Mouse (Mus musculus) limb, embryonic 11.5 days (tissue): Measurements from ENCODE around the gene Usp49. TPM values are rescaled to one million over a fixed set of nuclear protein-coding genes. Genes with fewer than 3 reads are reported as not detected.

Source experiments
- ATAC-seq: fragments of 200-750 bp; cut with Nextera tagmentation; 2 replicates; pipeline ENCODE4 v1.8.0; 2017; ENCODE audit warnings: low read depth; ENCODE audit not compliant: insufficient number of reproducible peaks, low FRiP score, low TSS enrichment
- DNase-seq: peaks from one replicate; pipeline ENCODE4 v3.0.0-alpha.2; 2015; ENCODE audit warnings: low spot score
- H3K27ac ChIP-seq: fragments of 300-500 bp; sonication (generic); replicated peaks from 2 replicates; pipeline ENCODE4 v1.5.1; 2014; ENCODE audit warnings: low read depth, mild to moderate bottlenecking, low read length
- H3K27me3 ChIP-seq: fragments of 300-500 bp; sonication (generic); 2 replicates; pipeline ENCODE4 v1.6.1; 2014; ENCODE audit warnings: mild to moderate bottlenecking, low read length, mixed read lengths; ENCODE audit not compliant: control insufficient read depth, insufficient read depth
- H3K36me3 ChIP-seq: fragments of 300-500 bp; sonication (generic); 2 replicates; pipeline ENCODE4 v1.6.1; 2014; ENCODE audit warnings: mild to moderate bottlenecking, low read length, moderate library complexity, mixed read lengths; ENCODE audit not compliant: control insufficient read depth, insufficient read depth
- H3K4me1 ChIP-seq: fragments of 300-500 bp; sonication (generic); 2 replicates; pipeline ENCODE4 v1.6.1; 2014; ENCODE audit warnings: low read length, mixed read lengths; ENCODE audit not compliant: control insufficient read depth, insufficient read depth
- H3K4me2 ChIP-seq: fragments of 300-500 bp; sonication (generic); 2 replicates; pipeline ENCODE4 v1.6.1; 2014; ENCODE audit warnings: low read depth, mild to moderate bottlenecking, moderate library complexity; ENCODE audit not compliant: severe bottlenecking
- H3K4me3 ChIP-seq: fragments of 300-500 bp; sonication (generic); 2 replicates; pipeline ENCODE4 v1.5.1; 2014; ENCODE audit warnings: low read depth, low read length
- H3K9ac ChIP-seq: fragments of 300-500 bp; sonication (generic); 2 replicates; pipeline ENCODE4 v1.6.1; 2014; ENCODE audit warnings: mild to moderate bottlenecking, low read length
- H3K9me3 ChIP-seq: fragments of 300-500 bp; sonication (generic); 2 replicates; pipeline ENCODE4 v1.6.1; 2016; ENCODE audit warnings: low read length; ENCODE audit not compliant: control insufficient read depth
- WGBS: fragments of 180-500 bp; shearing (Covaris S2); extraction: QIAGEN DNeasy Blood & Tissue Kit; methylation state at CpG from one replicate; pipeline ENCODE4 v1.1.7; 2014; 5-methylcytosine and 5-hydroxymethylcytosine counted together
- polyA plus RNA-seq: library from polyadenylated mRNA; unstranded; fragments of >200 nt; fragmentation: Nextera tagmentation; extraction: Ambion mirVana; gene quantifications from 2 replicates; pipeline ENCODE4 v1.2.1, GENCODE M21; 2014

Usp49 gene
- 4.7 and 6.7 TPM in 2 replicates for polyA plus RNA-seq

DNA sequence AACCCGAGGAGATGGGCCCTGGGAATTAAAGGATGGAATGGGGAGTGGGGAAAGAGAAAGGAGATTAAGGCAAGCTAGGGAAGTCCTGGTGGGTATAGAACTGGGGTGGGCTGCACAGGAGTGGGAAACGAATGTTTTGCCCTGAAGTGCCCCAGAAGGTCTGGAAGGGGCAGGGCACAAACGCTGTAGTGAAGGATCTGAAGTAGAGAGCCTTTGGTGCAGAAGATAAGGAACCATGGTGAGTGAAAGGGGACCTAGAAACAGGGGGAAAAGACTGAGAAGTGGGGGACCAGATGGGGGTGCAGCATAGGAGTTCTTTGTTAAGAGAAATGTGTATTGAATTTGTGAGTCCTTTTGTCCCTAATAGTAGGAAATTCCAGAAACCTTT lies at the start of gene Usp49:
Gene Usp49, plus strand, starts transcription at position 13 of the 388 bp plus-strand sequence.
- no peak for DNase-seq
- H3K27me3 ChIP-seq, result no peaks in the 10 kb centered on the region
- peaks cover 14% of the 10 kb centered on the region for H3K4me1 ChIP-seq
- H3K9ac ChIP-seq, result peak within 1 kb of the TSS; percentile 73
- no peaks in the 10 kb centered on the region for H3K9me3 ChIP-seq
- H3K36me3 ChIP-seq, result peaks cover 3% of the 10 kb centered on the region; the same call in 1 of the 2 replicates
- H3K27ac ChIP-seq, result peak within 1 kb of the TSS; percentile 91
- no peak for ATAC-seq
- H3K4me2 ChIP-seq, result peak within 1 kb of the TSS; percentile 92
- 1% methylated on average over 3 of the region's 3 CpGs for WGBS
- H3K4me3 ChIP-seq, result peak within 1 kb of the TSS; percentile 70

DNA sequence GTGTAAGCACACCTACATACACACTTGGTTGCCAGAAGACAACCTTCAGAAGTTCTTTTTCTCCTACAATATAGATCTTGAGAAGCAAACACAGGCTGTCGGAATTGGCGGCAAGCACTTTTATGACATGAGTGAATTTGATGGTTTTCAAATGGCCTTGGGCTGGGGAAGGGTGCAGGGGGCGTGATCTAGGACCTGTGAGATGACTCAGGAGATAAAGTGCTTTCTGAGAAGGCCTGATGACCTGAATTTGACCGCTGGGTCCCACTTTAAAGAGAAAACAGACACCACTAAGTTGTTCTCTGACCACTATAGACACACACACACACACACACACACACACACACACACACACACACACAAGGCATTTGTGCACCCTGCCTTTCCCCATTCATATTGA lies 49.5 kb upstream of the Usp49 start:
- Histone ChIP-seq H3K36me3 (0 out of 2 replicates have a peak, but pooled peaks cover 2% of the 10 kb centered on the region), H3K9me3 (no peaks in the 10 kb centered on the region), H3K27me3 (no peaks in the 10 kb centered on the region), H3K4me3 (no peak overlapping the region), H3K4me2 (no peak overlapping the region), H3K4me1 (no peaks in the 10 kb centered on the region), H3K9ac (no peak overlapping the region), H3K27ac (no peak overlapping the region)
- no peak for ATAC-seq
- no peak for DNase-seq
- 90% methylated on average over 4 of the region's 4 CpGs for WGBS

DNA sequence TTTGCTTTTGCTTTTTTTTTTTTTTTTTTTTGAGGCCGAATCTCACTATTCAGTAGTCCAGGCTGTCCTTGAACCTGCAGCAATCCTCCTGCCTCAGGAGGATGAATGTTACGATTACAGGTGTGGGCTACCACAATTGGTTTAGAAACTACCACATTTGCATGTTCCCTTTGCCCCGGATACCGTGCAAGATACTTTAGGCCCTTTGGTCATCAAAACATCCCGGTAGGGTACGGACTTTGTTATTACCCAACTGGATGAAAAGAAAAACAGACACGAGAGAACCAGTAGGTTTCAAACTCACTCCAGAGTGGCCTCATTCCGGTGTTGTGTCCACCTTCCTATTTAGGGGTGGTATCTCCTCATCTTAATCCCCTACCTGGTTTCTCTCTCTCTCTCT lies 42.0 kb upstream of the Usp49 start:
- no peak overlapping the region for H3K4me2 ChIP-seq
- DNase-seq (no peak), ATAC-seq (no peak)
- H3K4me1 ChIP-seq, result 0 out of 2 replicates have a peak, but pooled peaks cover 3% of the 10 kb centered on the region
- H3K4me3 ChIP-seq, result no peak overlapping the region
- no peaks in the 10 kb centered on the region for H3K27me3 ChIP-seq
- no peaks in the 10 kb centered on the region for H3K36me3 ChIP-seq
- 83% methylated on average over 8 of the region's 8 CpGs for WGBS
- H3K9me3 ChIP-seq, result no peaks in the 10 kb centered on the region
- no peak overlapping the region for H3K9ac ChIP-seq
- no peak overlapping the region for H3K27ac ChIP-seq

DNA sequence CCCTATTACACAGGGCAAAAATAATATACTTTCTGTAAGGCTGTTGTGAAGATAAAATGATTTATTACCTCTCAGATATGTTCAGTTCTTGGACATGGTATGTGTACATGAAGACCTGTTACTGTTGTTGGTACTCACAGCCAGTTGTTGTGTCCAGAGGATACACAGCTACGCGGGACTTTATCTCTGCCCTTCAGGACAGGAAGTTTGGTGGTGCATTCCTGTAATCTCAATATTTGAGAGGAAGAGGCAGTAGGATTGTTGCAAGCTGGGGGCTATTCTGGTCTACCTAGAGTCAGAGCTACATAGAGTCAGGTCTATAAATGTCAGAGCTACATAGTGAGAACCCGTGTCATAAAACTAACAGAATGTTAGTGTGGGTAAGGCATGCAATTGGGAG lies 39.4 kb upstream of the Usp49 start:
- ATAC-seq, result no peak
- 87% methylated on average over 3 of the region's 3 CpGs for WGBS
- no peaks in the 10 kb centered on the region for H3K9me3 ChIP-seq
- no peaks in the 10 kb centered on the region for H3K27me3 ChIP-seq
- no peaks in the 10 kb centered on the region for H3K36me3 ChIP-seq
- H3K4me2 ChIP-seq, result no peak overlapping the region
- no peak overlapping the region for H3K4me3 ChIP-seq
- H3K27ac ChIP-seq, result no peak overlapping the region
- no peak for DNase-seq
- no peak overlapping the region for H3K9ac ChIP-seq
- H3K4me1 ChIP-seq, result peaks cover 12% of the 10 kb centered on the region

DNA sequence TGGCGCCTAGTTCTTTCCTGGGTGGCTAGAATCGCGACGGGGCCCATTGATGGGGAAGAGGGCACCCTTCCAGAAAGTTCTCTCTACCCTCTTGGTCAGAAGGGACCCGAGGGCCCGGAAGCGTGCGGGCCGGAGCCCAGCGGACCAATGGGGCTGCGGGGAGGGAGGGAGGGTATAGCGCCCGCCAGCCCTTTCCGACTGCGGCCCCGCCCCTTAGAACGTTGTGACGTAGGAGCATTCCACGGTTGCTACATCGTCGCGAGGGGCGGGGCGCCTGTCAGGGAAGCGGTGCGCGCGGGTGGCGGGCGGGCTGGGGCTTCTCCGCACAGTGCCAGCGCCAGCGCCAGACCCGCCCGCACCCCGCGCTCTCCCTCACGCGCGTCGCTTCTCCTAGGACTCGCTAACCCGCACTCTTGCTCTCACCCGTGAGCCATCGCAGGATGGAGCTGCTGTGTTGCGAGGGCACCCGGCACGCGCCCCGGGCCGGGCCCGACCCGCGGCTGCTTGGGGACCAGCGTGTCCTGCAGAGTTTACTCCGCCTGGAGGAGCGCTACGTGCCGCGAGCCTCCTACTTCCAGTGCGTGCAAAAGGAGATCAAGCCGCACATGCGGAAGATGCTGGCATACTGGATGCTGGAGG lies 37.2 kb upstream of the Usp49 start:
- Histone ChIP-seq H3K9me3 (no peaks in the 10 kb centered on the region), H3K27me3 (no peaks in the 10 kb centered on the region), H3K9ac (peak overlapping the region; percentile 89), H3K4me3 (peak overlapping the region; percentile 92), H3K4me1 (peaks cover 26% of the 10 kb centered on the region), H3K27ac (peak overlapping the region; percentile 91), H3K36me3 (peaks cover 3% of the 10 kb centered on the region; the same call in 1 of the 2 replicates), H3K4me2 (peak overlapping the region; percentile 87)
- peak; percentile 80 for ATAC-seq
- peak; percentile 97 for DNase-seq
- WGBS, result under 1% methylated on average over 55 of the region's 63 CpGs

DNA sequence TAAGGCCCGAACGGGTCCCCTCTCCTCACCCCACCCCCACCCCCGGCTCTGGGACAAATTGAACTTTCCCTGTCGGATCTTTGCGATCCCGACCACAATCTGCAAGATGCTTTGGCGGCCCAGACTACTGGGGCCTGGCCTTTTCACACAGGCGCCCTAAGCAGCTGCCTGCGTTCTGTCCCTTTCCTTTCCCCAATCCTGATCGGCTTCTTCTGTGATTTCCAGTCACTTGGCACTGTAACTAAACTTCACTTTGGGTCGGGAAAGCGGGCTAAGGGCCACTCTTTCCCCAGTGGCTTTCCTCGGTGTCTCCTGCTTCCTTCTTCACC lies 36.7 kb upstream of the Usp49 start:
- DNase-seq (no peak), ATAC-seq (no peak)
- H3K27me3 ChIP-seq, result no peaks in the 10 kb centered on the region
- H3K4me2 ChIP-seq, result peak overlapping the region; percentile 87
- peak overlapping the region; percentile 89 for H3K9ac ChIP-seq
- peaks cover 26% of the 10 kb centered on the region for H3K4me1 ChIP-seq
- peak overlapping the region; percentile 91 for H3K27ac ChIP-seq
- no peaks in the 10 kb centered on the region for H3K9me3 ChIP-seq
- 0% methylated on average over 13 of the region's 13 CpGs for WGBS
- H3K36me3 ChIP-seq, result peaks cover 8% of the 10 kb centered on the region; the same call in 1 of the 2 replicates
- peak overlapping the region; percentile 92 for H3K4me3 ChIP-seq

DNA sequence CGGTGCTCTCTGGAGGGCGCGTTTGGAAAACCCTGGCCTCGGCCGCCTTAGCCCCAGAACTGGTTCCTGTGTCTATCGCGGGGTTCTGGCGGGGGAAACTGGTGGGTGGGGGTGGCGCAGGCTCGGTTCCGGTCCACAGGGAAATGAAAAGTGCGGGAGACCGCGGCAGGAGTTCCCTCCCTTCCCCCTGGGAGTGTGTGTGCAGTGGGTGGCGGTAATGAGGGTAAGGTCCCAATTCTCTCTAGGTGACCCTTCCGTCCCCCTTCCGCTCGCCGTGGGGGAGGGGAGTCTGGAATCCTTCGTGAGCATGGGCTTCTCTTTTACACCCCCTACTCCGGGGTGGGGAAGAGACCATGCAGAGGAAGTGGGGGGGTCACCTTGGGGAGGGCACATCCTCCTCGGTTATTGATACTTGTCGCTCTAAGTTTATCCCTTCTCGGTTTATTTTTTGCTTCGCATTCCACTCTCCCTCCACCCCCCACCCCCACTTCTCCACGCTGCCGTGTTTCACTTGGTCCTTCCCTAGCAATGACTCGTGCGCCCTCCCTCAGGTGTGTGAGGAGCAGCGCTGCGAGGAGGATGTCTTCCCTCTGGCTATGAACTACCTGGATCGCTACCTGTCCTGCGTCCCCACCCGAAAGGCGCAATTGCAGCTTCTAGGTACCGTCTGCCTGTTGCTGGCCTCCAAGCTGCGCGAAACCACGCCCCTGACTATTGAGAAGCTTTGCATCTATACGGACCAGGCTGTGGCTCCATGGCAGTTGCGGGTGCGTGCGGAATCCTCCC lies 36.1 kb upstream of the Usp49 start:
- H3K9me3 ChIP-seq, result no peaks in the 10 kb centered on the region
- peaks cover 26% of the 10 kb centered on the region for H3K4me1 ChIP-seq
- under 1% methylated on average over 40 of the region's 43 CpGs for WGBS
- no peaks in the 10 kb centered on the region for H3K27me3 ChIP-seq
- DNase-seq (peak; percentile 65), ATAC-seq (no peak)
- H3K9ac ChIP-seq, result peak overlapping the region; percentile 89
- H3K36me3 ChIP-seq, result peaks cover 8% of the 10 kb centered on the region; the same call in 1 of the 2 replicates
- H3K4me3 ChIP-seq, result peak overlapping the region; percentile 92
- peak overlapping the region; percentile 91 for H3K27ac ChIP-seq
- H3K4me2 ChIP-seq, result peak overlapping the region; percentile 87

DNA sequence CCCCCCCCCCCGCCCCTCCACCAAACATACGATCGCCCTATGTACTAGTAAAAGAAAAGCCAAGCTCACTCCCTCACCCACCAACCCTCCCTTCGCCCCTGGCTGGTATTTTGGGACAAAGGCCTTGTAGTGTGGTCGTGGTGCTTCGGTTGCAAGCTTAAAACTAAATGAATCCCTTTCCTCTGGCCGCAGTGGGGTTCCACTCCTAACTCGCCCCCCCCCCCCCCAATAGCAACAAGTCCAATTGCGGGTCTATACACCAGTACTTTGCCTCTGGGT lies 35.6 kb upstream of the Usp49 start:
- WGBS, result 0% methylated on average over 8 of the region's 9 CpGs
- peak overlapping the region; percentile 92 for H3K4me3 ChIP-seq
- ATAC-seq (no peak), DNase-seq (peak; percentile 65)
- H3K4me2 ChIP-seq, result peak overlapping the region; percentile 87
- H3K27me3 ChIP-seq, result no peaks in the 10 kb centered on the region
- peak overlapping the region; percentile 89 for H3K9ac ChIP-seq
- peak overlapping the region; percentile 91 for H3K27ac ChIP-seq
- H3K36me3 ChIP-seq, result peaks cover 8% of the 10 kb centered on the region; the same call in 1 of the 2 replicates
- peaks cover 26% of the 10 kb centered on the region for H3K4me1 ChIP-seq
- H3K9me3 ChIP-seq, result no peaks in the 10 kb centered on the region
